Mouse (Mus musculus) yolk sac, embryonic 10.5 days (tissue): ENCODE measurements at regions not wholly inside any gene's neighbourhood (a gene's known extent, or its start where the extent isn't known, plus 50 kb on each side); places are given as distances from the start of the nearest gene placed in this dataset.

Experiments used
- DNase-seq: peaks from one replicate; pipeline ENCODE4 v3.0.0-alpha.2; 2017; ENCODE audit warnings: low spot score

GRCm38 (mm10) chr13:28573364-28573763, 316.0 kb downstream of the Gm11361 start:
- no peak for DNase-seq

DNA sequence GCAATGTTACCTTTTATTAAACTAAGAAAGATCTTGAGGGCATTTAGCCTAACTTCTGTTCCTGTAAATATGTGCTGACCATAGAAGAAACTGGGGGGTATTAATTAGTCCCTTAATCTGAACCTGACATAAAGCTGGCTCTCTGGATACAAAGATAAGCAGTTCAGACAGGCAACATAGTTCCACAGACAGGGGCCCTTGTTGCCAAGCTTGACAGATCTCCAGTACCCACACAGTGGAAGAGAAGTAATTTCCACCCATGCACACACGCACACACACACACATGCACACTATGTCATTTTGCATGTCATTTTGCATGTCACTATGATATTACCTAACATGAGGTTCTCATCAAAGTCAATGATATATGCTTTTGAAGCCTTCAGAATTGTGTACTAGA, 315.1 kb downstream of the Gm11361 start:
- DNase-seq: no peak

- DNase-seq: no peak
Observed at GRCm38 (mm10) chr13:28571716-28572115, 314.4 kb downstream of the Gm11361 start.

GRCm38 (mm10) chr13:28563585-28563984, 306.3 kb downstream of the Gm11361 start:
- no peak for DNase-seq

DNA sequence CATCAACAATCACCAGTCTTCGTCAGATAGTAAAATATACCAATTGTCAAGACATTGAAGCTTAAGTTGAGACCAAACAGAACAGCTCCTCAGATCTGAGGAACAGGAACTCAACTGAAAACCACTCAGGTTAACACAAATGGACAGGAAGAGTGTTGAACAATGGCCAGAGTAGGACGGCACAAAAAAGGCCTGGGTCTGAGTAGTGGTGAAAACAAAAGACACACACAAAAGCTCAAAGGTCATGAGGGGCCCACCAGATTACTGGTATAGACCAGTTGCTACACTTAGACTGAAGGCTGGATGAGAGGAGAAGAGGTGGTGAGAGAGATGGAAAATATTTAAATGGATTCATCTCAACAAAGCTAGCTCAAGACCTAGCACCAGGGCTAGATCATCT, 302.8 kb downstream of the Gm11361 start:
- no peak for DNase-seq

- no peak for DNase-seq
Observed at GRCm38 (mm10) chr13:28557032-28557570, 299.8 kb downstream of the Gm11361 start.

DNA sequence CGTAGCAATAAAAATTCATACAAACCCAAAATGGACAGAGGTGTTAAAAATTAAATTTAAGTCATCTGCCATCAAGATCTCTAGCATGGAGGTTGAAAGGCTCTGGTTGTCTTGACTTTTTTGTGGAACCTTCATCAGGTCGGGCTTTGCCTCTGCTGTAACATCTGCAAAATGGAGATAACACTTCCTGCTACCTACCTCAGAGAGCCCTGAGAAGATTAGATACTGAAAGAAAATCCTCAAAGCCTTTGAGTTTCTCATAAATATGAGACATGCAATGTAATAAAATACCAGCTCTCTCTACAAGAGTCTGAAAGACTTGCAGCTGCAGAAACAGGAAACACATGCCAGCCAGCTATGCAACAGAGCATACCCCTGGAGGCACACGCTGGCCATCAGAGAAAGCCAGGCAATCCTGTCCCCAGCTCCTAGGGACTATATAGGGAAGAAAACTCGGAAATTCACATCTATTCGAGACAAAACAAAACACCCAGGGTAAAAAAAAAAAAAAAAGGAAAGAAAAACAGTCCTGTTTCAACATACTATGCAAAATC, 299.1 kb downstream of the Gm11361 start:
- DNase-seq: no peak

- no peak for DNase-seq
Observed at GRCm38 (mm10) chr13:28554143-28554830, 297.0 kb downstream of the Gm11361 start.

DNA sequence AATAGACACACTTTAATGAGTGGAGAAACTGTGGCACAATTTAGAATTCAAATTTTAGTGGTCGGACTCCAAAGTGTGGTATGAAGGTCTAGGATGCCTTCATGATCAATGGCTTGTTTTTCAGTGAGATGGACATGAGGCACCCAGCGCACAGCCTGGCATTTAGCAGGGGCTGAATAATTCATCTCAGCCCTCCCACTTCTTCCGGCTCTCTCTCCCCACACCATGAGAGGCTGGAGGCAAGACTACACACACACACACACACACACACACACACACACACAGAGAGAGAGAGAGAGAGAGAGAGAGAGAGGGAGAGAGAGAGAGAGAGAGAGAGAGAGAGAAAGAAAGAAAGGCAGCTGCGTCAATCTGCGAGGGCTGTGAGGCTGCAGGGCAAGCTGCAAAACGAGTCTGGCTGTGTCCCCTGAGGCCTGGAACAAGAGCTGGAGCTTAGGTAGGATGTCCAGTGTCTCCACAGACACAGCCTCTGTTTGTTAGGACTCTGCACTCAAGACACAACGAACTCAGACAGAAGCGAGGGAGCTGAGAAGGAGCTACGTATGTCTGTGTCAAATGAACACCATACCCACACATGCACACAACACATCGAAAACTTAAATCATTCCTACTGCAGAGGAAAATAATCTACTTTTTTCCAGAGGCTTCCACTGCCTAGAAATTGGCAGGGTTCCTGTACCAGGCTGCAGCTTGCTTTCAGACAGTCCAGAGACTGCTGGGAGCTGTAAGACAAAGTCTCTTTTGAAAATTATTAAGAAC, 295.8 kb downstream of the Gm11361 start:
- DNase-seq: no peak

DNA sequence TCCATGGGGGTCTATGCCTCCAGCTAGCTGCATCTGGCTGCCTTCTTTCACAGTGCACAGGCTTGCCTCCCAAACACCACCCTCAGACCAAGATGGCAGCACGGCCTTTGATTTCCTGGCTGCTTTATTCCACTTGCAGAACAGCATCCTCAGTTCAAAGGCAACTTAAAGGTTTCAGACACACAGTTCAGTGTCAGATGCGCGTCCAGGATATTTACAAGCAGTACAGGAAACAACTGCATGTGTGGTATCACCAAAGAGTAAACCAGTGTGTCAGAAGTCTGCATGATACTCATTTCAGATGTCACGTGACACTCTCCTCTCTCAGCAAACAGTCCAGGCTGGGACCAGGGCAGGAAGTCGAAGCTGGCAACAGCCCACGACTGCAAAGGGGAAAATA, 294.2 kb downstream of the Gm11361 start:
- DNase-seq: no peak

DNA sequence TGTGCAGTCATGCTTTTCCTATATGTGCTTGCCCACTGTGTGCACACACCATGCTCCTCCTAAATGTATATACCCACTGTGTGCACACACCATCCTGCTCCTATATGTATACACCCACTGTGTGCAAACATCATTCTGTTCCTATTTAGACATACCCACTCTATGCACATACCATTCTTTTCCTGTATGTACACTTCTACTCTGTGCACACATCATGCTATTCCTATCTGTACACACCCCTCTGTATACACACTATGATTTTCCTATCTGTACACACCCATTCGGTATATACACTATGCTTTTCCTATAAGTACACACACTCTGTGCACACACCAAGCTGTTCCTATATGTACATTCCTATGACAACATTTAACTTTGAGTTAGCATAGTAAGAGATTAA, 288.5 kb downstream of the Gm11361 start:
- no peak for DNase-seq

DNA sequence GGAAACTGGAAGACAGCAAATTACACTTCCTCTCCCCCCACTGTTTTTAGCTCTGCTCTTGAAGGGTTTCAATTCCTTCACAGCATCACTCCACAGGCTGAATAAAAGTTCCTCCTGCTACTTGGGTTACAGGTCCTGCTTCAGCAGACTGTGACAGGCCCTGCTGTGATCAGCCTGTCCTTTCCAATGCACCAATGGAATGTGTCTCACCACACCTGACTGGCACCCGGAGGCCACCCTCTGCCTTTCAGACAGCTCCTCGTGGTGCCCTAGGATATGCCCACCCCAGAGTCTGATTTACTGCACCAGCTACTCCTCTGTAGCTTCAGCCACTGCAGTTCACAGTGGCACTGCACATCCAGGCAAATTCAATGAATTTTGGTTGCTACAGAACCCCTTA, 288.0 kb downstream of the Gm11361 start:
- no peak for DNase-seq

GRCm38 (mm10) chr13:28544819-28545180, 287.5 kb downstream of the Gm11361 start:
- DNase-seq: no peak

- DNase-seq: peak; percentile 51
Observed at GRCm38 (mm10) chr13:28544003-28544818, 286.9 kb downstream of the Gm11361 start.

GRCm38 (mm10) chr13:28541607-28542006, 284.3 kb downstream of the Gm11361 start:
- DNase-seq: no peak

- no peak for DNase-seq
Observed at GRCm38 (mm10) chr13:28533080-28533479, 275.8 kb downstream of the Gm11361 start.

- peak; percentile 38 for DNase-seq
Observed at GRCm38 (mm10) chr13:28532278-28532677, 274.9 kb downstream of the Gm11361 start.

- DNase-seq: no peak
Observed at GRCm38 (mm10) chr13:28531534-28531999, 274.2 kb downstream of the Gm11361 start.

GRCm38 (mm10) chr13:28530947-28531346, 273.6 kb downstream of the Gm11361 start:
- no peak for DNase-seq

DNA sequence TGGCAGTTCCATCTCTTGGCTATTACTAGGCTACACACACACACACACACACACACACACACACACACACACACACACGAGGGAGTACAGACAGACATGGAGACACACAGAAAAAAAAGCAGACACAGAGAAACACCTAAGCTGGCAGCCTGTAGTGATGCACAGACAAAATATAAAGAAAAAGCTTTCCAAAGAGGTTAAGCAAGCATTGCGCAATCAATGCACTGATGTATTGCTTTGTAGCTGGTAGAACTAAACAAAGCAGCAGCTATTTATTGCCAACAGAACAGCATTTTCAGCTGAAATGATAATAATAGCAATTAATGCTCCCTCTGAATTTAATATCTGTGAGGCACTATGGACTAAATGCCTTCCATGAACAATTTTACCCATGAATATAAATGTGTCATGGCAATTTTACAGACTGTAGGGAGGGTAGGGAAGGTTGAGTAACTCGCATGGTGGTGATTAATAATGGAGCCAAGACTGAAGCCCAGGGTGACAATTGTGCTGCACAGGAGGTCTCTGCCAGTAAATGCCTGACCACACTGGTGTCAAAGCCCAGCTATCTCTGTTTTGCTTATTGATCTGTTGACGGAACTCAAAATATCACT, 271.7 kb downstream of the Gm11361 start:
- DNase-seq: no peak

DNA sequence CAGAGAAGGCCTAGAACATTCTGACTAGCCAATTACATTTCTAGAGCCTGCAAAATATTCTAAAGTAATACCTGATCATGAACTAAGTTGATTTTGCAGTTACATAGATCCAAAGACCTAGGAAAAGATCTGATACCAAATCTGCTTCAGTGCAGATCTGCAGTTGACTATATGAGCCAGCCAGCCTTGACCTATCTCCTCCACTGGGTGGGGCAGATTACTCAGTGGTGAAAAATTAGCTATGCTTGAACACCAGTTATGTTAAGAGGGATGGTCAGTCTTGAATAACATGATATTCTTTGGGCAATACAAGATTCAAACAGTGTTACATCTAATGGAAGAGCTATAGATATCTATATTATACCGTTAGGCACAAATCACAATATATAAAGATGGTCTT, 269.0 kb downstream of the Gm11361 start:
- DNase-seq: no peak

DNA sequence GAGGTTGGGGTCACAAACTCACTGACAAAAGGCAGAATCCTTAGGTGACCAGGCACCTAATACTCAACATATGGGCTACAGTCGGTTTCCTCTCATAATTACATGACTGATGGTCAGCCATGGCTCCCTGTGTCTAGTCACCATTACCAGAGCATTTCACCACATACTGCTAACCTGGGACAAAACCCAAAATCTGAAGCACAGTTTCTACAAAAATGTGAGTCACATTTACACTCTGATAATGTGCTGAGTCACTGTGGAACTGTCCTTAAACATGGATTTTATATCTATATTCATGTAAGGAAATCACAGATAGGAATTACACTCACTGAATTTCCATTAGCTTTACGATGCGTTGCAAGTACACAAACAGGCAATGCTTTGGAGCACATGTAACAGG, 267.1 kb downstream of the Gm11361 start:
- no peak for DNase-seq
